ENCODE assay signal across 8 mouse cellular contexts in the genomic region with DNA sequence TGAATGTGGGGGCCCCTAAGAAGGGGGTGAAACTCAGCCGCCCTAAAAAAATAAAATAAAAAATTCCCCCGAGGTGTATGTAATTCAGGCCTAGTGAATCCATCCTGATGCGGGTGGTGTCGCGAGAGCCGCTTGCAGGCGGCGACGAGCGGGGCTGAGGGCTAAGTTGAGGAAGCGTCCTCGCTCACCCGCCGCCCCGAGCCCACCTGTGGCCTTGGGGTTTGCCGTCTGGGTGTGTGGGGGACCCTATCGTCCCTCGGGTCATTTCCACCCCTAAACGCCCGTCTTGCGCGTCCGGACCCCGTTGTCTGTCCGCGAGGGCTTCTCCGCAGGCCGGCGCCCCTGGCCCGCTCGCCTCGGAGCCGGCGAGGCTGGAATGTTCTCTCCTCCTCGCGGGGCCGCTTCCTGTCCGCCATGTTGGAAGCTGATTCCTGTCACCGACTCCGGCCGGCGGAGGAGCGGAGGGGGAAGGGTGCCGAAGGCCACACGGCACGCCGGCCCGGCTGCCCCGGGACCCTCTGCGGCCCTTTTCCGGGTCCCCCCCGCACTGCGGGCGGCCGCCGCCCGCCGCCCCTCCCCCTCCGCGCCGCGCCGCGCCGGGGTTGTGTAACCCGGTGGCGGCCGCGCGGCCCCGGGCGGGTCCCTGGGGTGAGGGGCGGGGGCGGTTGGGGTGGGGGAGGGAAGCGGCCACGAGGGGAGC. TPM values are rescaled to one million over a fixed set of nuclear protein-coding genes. Genes with fewer than 3 reads are reported as not detected.
A peak's percentile ranks its signal among the peaks of the same experiment; 100 is the strongest.
DNase-seq lines count a peak whose midpoint lies in the region; ATAC-seq and TF ChIP-seq lines count a peak whose summit lies in the region.

No protein-coding gene starts in this region.

- DNase-seq in adrenal gland, adult 8-10 months: peak; percentile 55
- DNase-seq in embryo, embryonic 11.5 days (ENCODE audit: low read depth, low spot score): peak; percentile 50
- peak; percentile 53 to 67 for DNase-seq in gastrocnemius, postnatal 36 days
- peak; percentile 84 for DNase-seq in limb, embryonic 10.5 days (ENCODE audit: low spot score)

- ATAC-seq in intestine, embryonic 16.5 days: peak; percentile 52
- ATAC-seq in midbrain, embryonic 12.5 days (ENCODE audit: low FRiP score, low read depth): peak; percentile 28
- ATAC-seq in megakaryocyte-erythroid progenitor cell, adult 5-6 weeks (replicated peaks; ENCODE audit: low FRiP score, low TSS enrichment, poor library complexity, severe bottlenecking): no peak

- under 1% methylated on average over 56 of the region's 76 CpGs for WGBS in intestine, embryonic 16.5 days
- under 1% methylated on average over 67 of the region's 76 CpGs for WGBS in limb, embryonic 10.5 days
- WGBS in midbrain, embryonic 12.5 days: 0% methylated on average over 42 of the region's 76 CpGs
- 1% methylated on average over 60 of the region's 76 CpGs for WGBS in small intestine, adult 2 months

- H3K27me3 ChIP-seq in intestine, embryonic 16.5 days (replicated peaks; ENCODE audit: control insufficient read depth, insufficient read depth, low read length): no peaks in the 10 kb centered on the region
- H3K27me3 ChIP-seq in limb, embryonic 10.5 days (ENCODE audit: low read depth, poor library complexity, severe bottlenecking): no peaks in the 10 kb centered on the region
- peaks cover 7% of the 10 kb centered on the region; the same call in 1 of the 2 replicates for H3K27me3 ChIP-seq in midbrain, embryonic 12.5 days
- H3K27me3 ChIP-seq in small intestine, adult 2 months (ENCODE audit: control insufficient read depth, insufficient read depth, low read length): no peaks in the 10 kb centered on the region

- H3K9me3 ChIP-seq in intestine, embryonic 16.5 days (ENCODE audit: control insufficient read depth, low read length): no peaks in the 10 kb centered on the region
- H3K9me3 ChIP-seq in limb, embryonic 10.5 days (replicated peaks): no peaks in the 10 kb centered on the region
- no peaks in the 10 kb centered on the region for H3K9me3 ChIP-seq in midbrain, embryonic 12.5 days

- peak; percentile 30; the same call in 1 of the 2 replicates for TF ChIP-seq POLR2A in small intestine, adult 2 months (IDR thresholded peaks at IDR 0.05; ENCODE audit: low read depth, low read length)

- H3K4me3 ChIP-seq in intestine, embryonic 16.5 days (ENCODE audit: low read length): peak overlapping the region; percentile 99
- H3K4me3 ChIP-seq in limb, embryonic 10.5 days: peak overlapping the region; percentile 97
- H3K4me3 ChIP-seq in midbrain, embryonic 12.5 days: peak overlapping the region; percentile 99
- H3K4me3 ChIP-seq in small intestine, adult 2 months (ENCODE audit: low read depth, low read length): peak overlapping the region; percentile 100

- TF ChIP-seq CTCF in small intestine, adult 2 months (IDR thresholded peaks at IDR 0.05; ENCODE audit: extremely low read depth, insufficient read length, insufficient replicate concordance, low read depth, low read length): no peak; the same call in 1 of the 2 replicates

- H3K9ac ChIP-seq in intestine, embryonic 16.5 days (ENCODE audit: low read depth, low read length): peak overlapping the region; percentile 100
- peak overlapping the region; percentile 99 for H3K9ac ChIP-seq in midbrain, embryonic 12.5 days (replicated peaks)

- intact Hi-C loops in gastrocnemius, postnatal 36 days (cut with DNase I): no loop called here

- H3K4me1 ChIP-seq in intestine, embryonic 16.5 days (ENCODE audit: control insufficient read depth, insufficient read depth, low read length): peaks cover 4% of the 10 kb centered on the region
- H3K4me1 ChIP-seq in limb, embryonic 10.5 days: peaks cover 9% of the 10 kb centered on the region
- H3K4me1 ChIP-seq in midbrain, embryonic 12.5 days: peaks cover 14% of the 10 kb centered on the region
- peaks cover 2% of the 10 kb centered on the region for H3K4me1 ChIP-seq in small intestine, adult 2 months (ENCODE audit: control insufficient read depth, insufficient read depth, insufficient read length, low read length)

- peak overlapping the region; percentile 99 for H3K27ac ChIP-seq in intestine, embryonic 16.5 days (ENCODE audit: low read length)
- peak overlapping the region; percentile 99 for H3K27ac ChIP-seq in limb, embryonic 10.5 days
- peak overlapping the region; percentile 98 for H3K27ac ChIP-seq in midbrain, embryonic 12.5 days (replicated peaks)
- H3K27ac ChIP-seq in small intestine, adult 2 months (ENCODE audit: insufficient read depth, low read depth, low read length): peak overlapping the region; percentile 98

- no peaks in the 10 kb centered on the region for H3K36me3 ChIP-seq in intestine, embryonic 16.5 days (ENCODE audit: control insufficient read depth, insufficient read depth, low read length)
- peaks cover 35% of the 10 kb centered on the region for H3K36me3 ChIP-seq in limb, embryonic 10.5 days
- peaks cover 6% of the 10 kb centered on the region for H3K36me3 ChIP-seq in midbrain, embryonic 12.5 days
- peaks cover 5% of the 10 kb centered on the region for H3K36me3 ChIP-seq in small intestine, adult 2 months (ENCODE audit: control insufficient read depth, insufficient read depth, low read length)

- H3K4me2 ChIP-seq in intestine, embryonic 16.5 days (ENCODE audit: low read depth, low read length): peak overlapping the region; percentile 71
- H3K4me2 ChIP-seq in midbrain, embryonic 12.5 days (replicated peaks): peak overlapping the region; percentile 64

RNA-seq across cellular contexts. Expression of a gene that starts 1.0 kb away (rescaled TPM):
- 10 to 100 TPM; 85.4 to 88.9 (median 86.7) TPM for total RNA-seq in adrenal gland, adult 8-10 months (2022)
- 10 to 100 TPM; 31.2 to 35.4 TPM for total RNA-seq in gastrocnemius, postnatal 36 days (2021)
- polyA plus RNA-seq in intestine, embryonic 16.5 days (2015; fragmentation: Nextera tagmentation; extraction: Ambion mirVana): 3.8 and 4.0 TPM in 2 replicates
- 3.7 and 4.0 TPM in 2 replicates for polyA plus RNA-seq in limb, embryonic 10.5 days (2016; fragmentation: Nextera tagmentation; extraction: Ambion mirVana)
- polyA plus RNA-seq in midbrain, embryonic 12.5 days (2016; fragmentation: Nextera tagmentation; extraction: Ambion mirVana): 4.3 and 5.0 TPM in 2 replicates
- polyA plus RNA-seq in small intestine, adult 2 months (2012; rRNA removed): 5.4 and 11.8 TPM in 2 replicates
- 60.0 and 67.4 TPM in 2 replicates for total RNA-seq in megakaryocyte-erythroid progenitor cell, adult 5-6 weeks (2014; fragmentation: Nextera tagmentation)
- total RNA-seq in megakaryocyte-erythroid progenitor cell, adult 5-6 weeks (2017): 78.5 and 79.1 TPM in 2 replicates

RNA-seq across cellular contexts. Expression of a gene that starts 38.1 kb away (rescaled TPM):
- total RNA-seq in adrenal gland, adult 8-10 months (2022): not detected
- not detected for total RNA-seq in gastrocnemius, postnatal 36 days (2021)
- polyA plus RNA-seq in intestine, embryonic 16.5 days (2015; fragmentation: Nextera tagmentation; extraction: Ambion mirVana): not detected in 2 replicates
- not detected in 2 replicates for polyA plus RNA-seq in limb, embryonic 10.5 days (2016; fragmentation: Nextera tagmentation; extraction: Ambion mirVana)
- 1.4 and 2.6 TPM in 2 replicates for polyA plus RNA-seq in midbrain, embryonic 12.5 days (2016; fragmentation: Nextera tagmentation; extraction: Ambion mirVana)
- not detected in 2 replicates for polyA plus RNA-seq in small intestine, adult 2 months (2012; rRNA removed)
- not detected in 2 replicates for total RNA-seq in megakaryocyte-erythroid progenitor cell, adult 5-6 weeks (2014; fragmentation: Nextera tagmentation)
- total RNA-seq in megakaryocyte-erythroid progenitor cell, adult 5-6 weeks (2017): not detected in 2 replicates
